Mouse (Mus musculus) heart, adult 2 months (tissue): ENCODE results near the gene Hs3st4. TPM values are rescaled to one million over a fixed set of nuclear protein-coding genes. Genes with fewer than 3 reads are reported as not detected.

Experiments
- DNase-seq, 2 experiments: peaks; one replicate each; pipeline ENCODE4 v3.0.0; 2021
- H3K27ac ChIP-seq: fragments of 200-600 bp; 2 replicates; pipeline ENCODE4 v1.8.1; 2022
- H3K27me3 ChIP-seq: fragments of 200-500 bp; 2 replicates; pipeline ENCODE4 v1.6.1; 2012; ENCODE audit warnings: mild to moderate bottlenecking, low read length, inconsistent platforms, mixed read lengths; ENCODE audit not compliant: control insufficient read depth, insufficient read depth
- H3K36me3 ChIP-seq: fragments of 200-500 bp; 2 replicates; pipeline ENCODE4 v1.6.1; 2012; ENCODE audit warnings: low read length, inconsistent platforms; ENCODE audit not compliant: control insufficient read depth, insufficient read depth
- H3K4me1 ChIP-seq: fragments of 200-500 bp; 2 replicates; pipeline ENCODE4 v1.6.1; 2011; ENCODE audit warnings: low read length; ENCODE audit not compliant: control insufficient read depth, insufficient read depth
- H3K4me3 ChIP-seq: fragments of 200-600 bp; 2 replicates; pipeline ENCODE4 v1.8.1; 2022
- H3K79me2 ChIP-seq: fragments of 200-500 bp; replicated peaks from 2 replicates; pipeline ENCODE4 v1.6.1; 2012; ENCODE audit warnings: mild to moderate bottlenecking, inconsistent platforms, low read length, moderate library complexity, mixed read lengths; ENCODE audit not compliant: control insufficient read depth, insufficient read depth
- H3K9ac ChIP-seq: fragments of 200-500 bp; 2 replicates; pipeline ENCODE4 v1.6.1; 2012; ENCODE audit warnings: low read depth, mild to moderate bottlenecking, control low read depth, inconsistent platforms, low read length, mixed read lengths
- CTCF ChIP-seq: fragments of 200-600 bp; IDR thresholded peaks from 2 replicates; pipeline ENCODE4 v1.8.1; 2022; ENCODE audit warnings: antibody characterized with exemption, mild to moderate bottlenecking, moderate library complexity
- EP300 ChIP-seq: fragments of 200-500 bp; IDR thresholded peaks from 2 replicates; pipeline ENCODE4 v1.6.1; 2011; ENCODE audit warnings: low read depth, low read length, control low read depth; ENCODE audit not compliant: insufficient read depth
- POLR2A ChIP-seq: fragments of 200-500 bp; IDR thresholded peaks from 2 replicates; pipeline ENCODE4 v1.6.1; 2011; ENCODE audit warnings: mild to moderate bottlenecking, low read depth, low read length, control low read depth; ENCODE audit not compliant: insufficient read depth
- WGBS: fragments of 180-500 bp; shearing (Covaris S2); methylation state at CpG from one replicate; pipeline ENCODE4 v1.1.7; 2018; 5-methylcytosine and 5-hydroxymethylcytosine counted together
- intact Hi-C: fragments of 180-260 bp; cut with DNase I; formaldehyde crosslinking; loops from one replicate; pipeline ENCODE4 v1.15.1; 2025
- polyA plus RNA-seq: library from polyadenylated mRNA; depleted of rRNA; stranded (reverse); fragments of >200 nt; gene quantifications from 2 replicates; pipeline ENCODE4 v1.2.3, GENCODE M21; 2012
- total RNA-seq, 2 experiments: library from RNA; stranded (reverse); gene quantifications; 2 replicates each; pipeline ENCODE4 v1.2.3; 2021

Gene Hs3st4
- total and polyA plus RNA-seq, 3 experiments = 0.06 to 0.13 TPM; not detected in 1

DNA sequence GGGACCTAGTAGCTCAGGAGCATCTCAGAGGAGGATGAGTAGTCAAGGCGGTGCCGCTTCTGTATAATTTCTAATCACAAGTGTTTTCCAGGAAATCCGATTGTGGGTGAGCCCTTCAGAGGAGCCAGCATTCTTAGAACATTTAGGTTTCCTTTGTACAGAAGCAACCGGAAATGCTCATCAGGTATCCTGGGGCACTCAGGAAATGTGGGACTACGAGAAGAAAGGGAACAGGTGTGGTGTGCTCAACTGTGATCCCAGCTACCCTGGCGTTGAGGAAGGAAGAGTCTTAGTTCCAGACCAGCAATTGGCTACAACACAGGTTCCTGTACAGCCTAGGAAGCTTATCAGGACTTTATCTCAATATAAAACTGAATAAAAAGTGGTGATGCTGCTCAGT, 307.2 kb downstream of the Hs3st4 start:
- Histone ChIP-seq H3K27me3 (no peaks in the 10 kb centered on the region), H3K27ac (no peak overlapping the region), H3K9ac (no peak overlapping the region), H3K79me2 (no peaks in the 10 kb centered on the region), H3K4me3 (no peak overlapping the region), H3K36me3 (no peaks in the 10 kb centered on the region), H3K4me1 (no peaks in the 10 kb centered on the region)
- DNase-seq = no peak
- 54% methylated on average over 6 of the region's 6 CpGs for WGBS
- TF ChIP-seq POLR2A = no peak
- no peak for TF ChIP-seq CTCF
- no peak for TF ChIP-seq EP300
- intact Hi-C loops = no loop called here

DNA sequence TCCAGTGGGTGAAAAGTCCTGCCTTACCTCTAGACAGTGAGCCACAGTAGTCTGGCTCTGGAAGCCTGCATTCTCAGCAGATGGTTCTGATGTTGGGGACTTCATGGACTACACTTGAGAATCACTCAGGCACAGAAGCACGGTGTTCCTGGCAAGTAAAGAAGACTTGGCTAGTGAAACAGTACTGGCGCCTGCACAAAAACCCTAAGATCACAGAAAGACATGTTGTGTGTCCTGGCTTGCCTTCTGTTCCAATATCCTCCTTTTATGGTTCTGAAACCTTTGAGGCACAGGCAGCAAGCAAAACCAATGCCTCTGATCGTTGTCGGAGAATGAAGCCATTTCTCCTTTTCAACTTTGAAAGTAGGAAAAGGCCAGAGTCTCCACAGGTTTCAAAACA, 336.8 kb downstream of the Hs3st4 start:
- intact Hi-C loops = no loop called here
- H3K79me2 ChIP-seq = no peaks in the 10 kb centered on the region
- no peaks in the 10 kb centered on the region for H3K4me1 ChIP-seq
- H3K27ac ChIP-seq = no peak overlapping the region
- no peak overlapping the region for H3K4me3 ChIP-seq
- WGBS = 75% methylated on average over 4 of the region's 4 CpGs
- no peaks in the 10 kb centered on the region for H3K27me3 ChIP-seq
- no peak overlapping the region for H3K9ac ChIP-seq
- TF ChIP-seq CTCF (no peak), POLR2A (no peak), EP300 (no peak)
- no peak for DNase-seq
- no peaks in the 10 kb centered on the region for H3K36me3 ChIP-seq

DNA sequence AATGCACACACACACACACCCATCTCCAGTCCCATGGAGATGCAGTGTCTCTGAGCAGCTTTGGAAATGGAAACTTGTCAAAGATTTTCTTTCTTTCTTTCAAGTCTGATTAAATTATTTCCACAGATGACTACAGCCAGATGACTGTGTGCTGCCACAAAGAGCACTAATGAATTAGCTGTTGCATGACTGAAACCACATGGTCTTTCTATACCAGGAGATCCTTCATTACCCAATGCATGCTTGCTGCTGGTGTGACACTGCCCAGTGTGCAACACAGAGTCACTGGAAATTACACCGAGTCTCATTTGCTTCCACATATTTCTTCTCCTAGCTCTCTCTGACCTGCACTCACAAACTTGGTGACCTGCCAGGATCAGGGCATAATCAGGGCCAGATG, 353.0 kb downstream of the Hs3st4 start:
- H3K9ac ChIP-seq = no peak overlapping the region
- H3K27ac ChIP-seq = no peak overlapping the region
- no peaks in the 10 kb centered on the region for H3K36me3 ChIP-seq
- TF ChIP-seq CTCF = no peak
- no peak for TF ChIP-seq EP300
- TF ChIP-seq POLR2A = no peak
- no peaks in the 10 kb centered on the region for H3K79me2 ChIP-seq
- no peaks in the 10 kb centered on the region for H3K4me1 ChIP-seq
- intact Hi-C loops = no loop called here
- no peak for DNase-seq
- H3K4me3 ChIP-seq = no peak overlapping the region
- no peaks in the 10 kb centered on the region for H3K27me3 ChIP-seq
- 55% methylated on average over 1 of the region's 1 CpGs for whole genome bisulfite sequencing

DNA sequence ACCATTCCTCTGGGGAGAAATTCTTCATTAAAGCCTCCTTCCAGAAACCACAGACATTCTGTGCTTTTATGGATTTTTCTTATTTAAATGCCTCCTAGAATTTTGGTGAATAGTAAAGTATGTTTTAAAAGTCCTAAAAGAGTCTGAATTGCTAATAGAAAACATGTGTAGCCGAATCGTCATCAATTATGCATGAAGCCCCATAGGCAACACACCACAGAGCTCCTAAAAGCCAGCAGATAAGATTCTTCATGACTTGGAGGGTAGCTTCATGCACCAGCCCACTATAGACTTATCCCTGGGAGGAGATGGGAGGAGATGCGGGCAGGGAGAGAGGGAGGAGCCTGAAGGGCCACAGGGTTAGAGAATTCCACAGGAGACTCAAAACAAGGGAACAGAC, 358.8 kb downstream of the Hs3st4 start:
- TF ChIP-seq EP300 = no peak
- no peak for TF ChIP-seq POLR2A
- no peak for TF ChIP-seq CTCF
- intact Hi-C loops = no loop called here
- Histone ChIP-seq H3K27ac (no peak overlapping the region), H3K36me3 (no peaks in the 10 kb centered on the region), H3K79me2 (no peaks in the 10 kb centered on the region), H3K4me1 (no peaks in the 10 kb centered on the region), H3K4me3 (no peak overlapping the region), H3K27me3 (no peaks in the 10 kb centered on the region), H3K9ac (no peak overlapping the region)
- WGBS = 72% methylated on average over 3 of the region's 3 CpGs
- no peak for DNase-seq

DNA sequence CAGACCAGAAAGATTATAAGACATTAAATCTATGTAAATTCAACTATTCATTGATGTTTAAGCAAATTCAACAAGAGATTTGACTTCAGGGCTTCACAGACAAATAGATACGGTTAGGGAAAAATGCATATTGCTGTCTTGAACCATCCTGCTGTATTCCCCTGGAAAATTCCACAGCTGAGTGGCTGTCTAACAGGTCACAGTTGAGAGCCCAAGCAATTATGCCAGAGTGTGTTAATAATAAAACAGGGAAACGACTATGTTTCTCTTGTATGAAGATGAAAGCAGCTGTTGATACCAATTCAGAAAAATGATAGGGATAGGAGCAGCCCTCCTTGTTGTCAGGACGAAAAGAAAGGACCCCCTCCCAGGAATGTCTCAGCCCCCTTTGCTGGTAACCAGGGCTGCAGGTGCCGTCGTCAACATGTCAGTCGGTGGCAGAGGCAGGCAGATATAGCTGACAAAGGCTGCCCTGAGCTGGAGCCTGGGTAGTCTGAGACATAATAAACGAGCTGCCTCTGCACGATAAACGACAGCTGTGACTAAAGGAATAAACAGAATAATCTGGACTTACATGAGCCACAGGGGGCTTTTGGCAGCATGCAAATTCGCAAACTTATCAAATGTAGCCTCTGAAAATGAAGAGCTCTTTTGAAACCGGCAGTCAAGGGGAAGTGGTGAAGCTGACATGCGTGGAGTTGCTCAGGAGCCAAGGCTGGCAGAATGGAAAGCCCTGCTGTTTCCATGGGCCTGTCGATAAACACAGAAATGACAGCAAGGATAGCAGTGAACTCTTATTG, 364.7 kb downstream of the Hs3st4 start:
- intact Hi-C loops = no loop called here
- no peak for TF ChIP-seq POLR2A
- no peak for TF ChIP-seq CTCF
- TF ChIP-seq EP300 = no peak
- Histone ChIP-seq H3K27ac (no peak overlapping the region), H3K79me2 (no peaks in the 10 kb centered on the region), H3K9ac (no peak overlapping the region), H3K36me3 (no peaks in the 10 kb centered on the region), H3K27me3 (0 out of 2 replicates have a peak, but pooled peaks cover 1% of the 10 kb centered on the region), H3K4me3 (no peak overlapping the region), H3K4me1 (no peaks in the 10 kb centered on the region)
- no peak for DNase-seq
- WGBS = 44% methylated on average over 13 of the region's 13 CpGs

DNA sequence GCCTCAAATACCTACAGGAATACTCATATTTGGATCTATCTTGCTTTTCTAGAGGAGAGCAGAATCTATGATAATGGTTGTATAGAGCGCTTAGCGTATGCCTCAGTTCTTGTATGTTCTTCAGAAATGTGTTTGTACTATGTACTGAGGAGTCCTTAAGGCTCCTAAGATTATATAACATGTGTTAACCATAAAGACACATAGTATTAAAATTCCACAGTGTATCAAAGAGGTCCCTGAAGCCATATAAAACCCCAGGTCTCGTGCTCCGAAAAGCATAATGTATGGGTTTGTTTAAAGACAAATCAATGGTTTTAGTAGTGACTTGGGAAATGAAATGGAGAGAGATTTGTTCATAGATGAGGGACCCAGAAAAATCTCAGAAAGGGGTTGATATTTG, 371.4 kb downstream of the Hs3st4 start:
- Histone ChIP-seq H3K9ac (no peak overlapping the region), H3K36me3 (no peaks in the 10 kb centered on the region), H3K27me3 (0 out of 2 replicates have a peak, but pooled peaks cover 1% of the 10 kb centered on the region), H3K4me3 (no peak overlapping the region), H3K79me2 (no peaks in the 10 kb centered on the region), H3K4me1 (no peaks in the 10 kb centered on the region), H3K27ac (no peak overlapping the region)
- intact Hi-C loops = no loop called here
- 89% methylated on average over 4 of the region's 4 CpGs for WGBS
- TF ChIP-seq POLR2A (no peak), EP300 (no peak), CTCF (no peak)
- DNase-seq = no peak
